Mouse (Mus musculus) lung, postnatal 0 days (tissue): ENCODE measurements around the gene Gm17657.

Source experiments
- CTCF ChIP-seq: IDR thresholded peaks from 2 replicates; pipeline ENCODE4 v1.5.1; 2016; ENCODE audit warnings: antibody characterized with exemption, mild to moderate bottlenecking
- EP300 ChIP-seq: IDR thresholded peaks from 2 replicates; pipeline ENCODE4 v1.6.1; 2016; ENCODE audit warnings: antibody characterized with exemption, mild to moderate bottlenecking, control low read depth

GRCm38 (mm10) chr17:29595891-29596770, 46.7 kb upstream of the Gm17657 start:
- TF ChIP-seq CTCF (no peak), EP300 (no peak)
